Mouse (Mus musculus): ENCODE data around the gene Slc47a2.

- no peak for TF ChIP-seq CTCF (IDR thresholded peaks at IDR 0.05; ENCODE audit: low read depth, low read length)
- no peak for TF ChIP-seq POLR2A (IDR thresholded peaks at IDR 0.05; ENCODE audit: extremely low read depth, insufficient read depth, low read length)
These were observed 23.3 kb downstream of the Slc47a2 start for GRCm38 (mm10) chr11:61319233-61319922.
